Mouse (Mus musculus): ENCODE data around the gene Pik3cb. TPM values are rescaled to one million over a fixed set of nuclear protein-coding genes. Genes with fewer than 3 reads are reported as not detected.

Gene Pik3cb
- polyA plus RNA-seq, 1 experiment = 3.0 TPM

DNA sequence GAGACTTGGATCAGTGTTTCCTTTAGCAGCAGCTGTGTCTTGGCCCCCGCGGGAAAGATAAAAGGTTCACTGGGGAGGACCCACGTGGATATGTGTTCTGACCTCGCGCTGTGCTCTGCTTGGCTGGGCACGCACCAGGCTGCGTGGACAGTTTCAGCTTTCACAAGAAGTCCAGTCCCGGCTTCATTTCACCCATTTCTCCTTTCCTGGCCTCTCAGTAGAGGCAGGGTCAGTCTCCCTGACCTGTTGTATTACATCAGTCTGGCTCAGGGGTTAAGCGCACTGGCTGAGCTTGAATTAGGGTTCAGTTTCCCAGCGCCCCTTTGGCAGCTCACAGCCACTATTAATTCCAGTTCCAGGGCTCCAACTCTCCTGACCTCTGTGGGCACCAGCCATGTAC, 30.8 kb upstream of the Pik3cb start:
- Histone ChIP-seq H3K4me3 (ENCODE audit: control insufficient read depth, low read depth, low read length) (no peak overlapping the region; the same call in 1 of the 2 replicates), H3K36me3 (ENCODE audit: control insufficient read depth, insufficient read depth, low read length) (no peaks in the 10 kb centered on the region)
- no peak for TF ChIP-seq POLR2A (IDR thresholded peaks at IDR 0.05; ENCODE audit: control insufficient read depth, low read depth, low read length)
- no peak for TF ChIP-seq CTCF (IDR thresholded peaks at IDR 0.05; ENCODE audit: control insufficient read depth, insufficient read depth, insufficient replicate concordance, low read depth, low read length)

DNA sequence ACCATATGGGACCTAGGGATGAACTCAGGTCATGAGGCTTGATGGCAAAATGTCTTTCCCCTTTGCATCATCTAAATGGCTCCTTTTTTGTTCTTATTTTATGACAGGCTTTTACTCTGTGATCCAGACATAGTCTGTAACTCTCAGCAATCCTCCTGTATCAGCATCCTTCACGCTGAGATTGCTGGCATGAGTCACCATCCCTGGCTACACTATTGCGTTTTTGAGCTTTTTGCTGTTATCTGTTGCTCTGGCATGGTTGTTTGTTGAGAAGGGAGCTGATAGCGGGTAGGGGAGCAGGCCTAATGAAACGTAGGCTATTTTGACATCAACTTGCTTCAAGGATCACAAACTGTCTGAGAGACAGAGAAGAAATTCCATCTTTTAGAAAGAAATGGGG, 28.6 kb upstream of the Pik3cb start:
- no peaks in the 10 kb centered on the region for H3K27me3 ChIP-seq (ENCODE audit: control insufficient read depth, insufficient read depth, low read length)
- peaks cover 4% of the 10 kb centered on the region for H3K4me1 ChIP-seq (ENCODE audit: control insufficient read depth, insufficient read depth, low read length)
- no peaks in the 10 kb centered on the region for H3K36me3 ChIP-seq (ENCODE audit: control insufficient read depth, insufficient read depth, low read length)
- no peak for TF ChIP-seq POLR2A (IDR thresholded peaks at IDR 0.05; ENCODE audit: control insufficient read depth, low read depth, low read length)
- no peak for TF ChIP-seq CTCF (IDR thresholded peaks at IDR 0.05; ENCODE audit: control insufficient read depth, insufficient read depth, insufficient replicate concordance, low read depth, low read length)
- H3K4me3 ChIP-seq (ENCODE audit: control insufficient read depth, low read depth, low read length) = no peak overlapping the region
- no peak overlapping the region for H3K27ac ChIP-seq (ENCODE audit: control insufficient read depth, insufficient read depth, low read depth, low read length)

More for the DNA sequence above, 30.8 kb upstream of the Pik3cb start:
- H3K27me3 ChIP-seq (ENCODE audit: control insufficient read depth, insufficient read depth, low read length) = no peaks in the 10 kb centered on the region
- peaks cover 4% of the 10 kb centered on the region for H3K4me1 ChIP-seq (ENCODE audit: control insufficient read depth, insufficient read depth, low read length)
- no peak overlapping the region for H3K27ac ChIP-seq (ENCODE audit: control insufficient read depth, insufficient read depth, low read depth, low read length)

DNA sequence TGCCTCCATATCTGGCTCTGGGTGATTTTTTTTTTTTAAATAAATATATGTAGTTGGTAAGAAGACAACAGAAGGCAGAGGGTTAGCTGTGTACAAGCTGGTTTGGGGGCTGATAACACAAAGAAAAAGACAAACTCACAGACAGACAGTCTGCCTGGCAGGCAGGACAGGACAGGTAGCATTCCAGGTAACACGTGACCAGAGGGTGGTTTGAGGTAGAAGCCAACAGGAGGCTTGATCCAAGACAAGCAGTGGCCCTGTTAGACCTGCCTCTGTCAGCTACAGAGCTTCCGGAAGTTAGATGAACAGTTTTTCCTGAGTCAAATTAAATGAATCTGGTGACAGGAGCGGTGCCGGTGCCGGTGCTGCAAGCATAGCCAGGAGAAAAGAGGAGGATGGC, 26.5 kb upstream of the Pik3cb start:
- Histone ChIP-seq H3K4me1 (ENCODE audit: control insufficient read depth, insufficient read depth, low read length) (peaks cover 4% of the 10 kb centered on the region), H3K27me3 (ENCODE audit: control insufficient read depth, insufficient read depth, low read length) (no peaks in the 10 kb centered on the region), H3K4me3 (ENCODE audit: control insufficient read depth, low read depth, low read length) (no peak overlapping the region), H3K27ac (ENCODE audit: control insufficient read depth, insufficient read depth, low read depth, low read length) (no peak overlapping the region), H3K36me3 (ENCODE audit: control insufficient read depth, insufficient read depth, low read length) (no peaks in the 10 kb centered on the region)
- TF ChIP-seq POLR2A (IDR thresholded peaks at IDR 0.05; ENCODE audit: control insufficient read depth, low read depth, low read length) (no peak), CTCF (IDR thresholded peaks at IDR 0.05; ENCODE audit: control insufficient read depth, insufficient read depth, insufficient replicate concordance, low read depth, low read length) (no peak)

- no peak overlapping the region for H3K27ac ChIP-seq (ENCODE audit: control insufficient read depth, insufficient read depth, low read depth, low read length)
- no peaks in the 10 kb centered on the region; the same call in 1 of the 2 replicates for H3K4me1 ChIP-seq (ENCODE audit: control insufficient read depth, insufficient read depth, low read length)
- no peaks in the 10 kb centered on the region for H3K36me3 ChIP-seq (ENCODE audit: control insufficient read depth, insufficient read depth, low read length)
- TF ChIP-seq CTCF (IDR thresholded peaks at IDR 0.05; ENCODE audit: control insufficient read depth, insufficient read depth, insufficient replicate concordance, low read depth, low read length) = no peak
- no peak for TF ChIP-seq POLR2A (IDR thresholded peaks at IDR 0.05; ENCODE audit: control insufficient read depth, low read depth, low read length)
- no peaks in the 10 kb centered on the region for H3K27me3 ChIP-seq (ENCODE audit: control insufficient read depth, insufficient read depth, low read length)
- no peak overlapping the region for H3K4me3 ChIP-seq (ENCODE audit: control insufficient read depth, low read depth, low read length)
These were observed 25.5 kb upstream of the Pik3cb start for GRCm38 (mm10) chr9:99165956-99166355.

DNA sequence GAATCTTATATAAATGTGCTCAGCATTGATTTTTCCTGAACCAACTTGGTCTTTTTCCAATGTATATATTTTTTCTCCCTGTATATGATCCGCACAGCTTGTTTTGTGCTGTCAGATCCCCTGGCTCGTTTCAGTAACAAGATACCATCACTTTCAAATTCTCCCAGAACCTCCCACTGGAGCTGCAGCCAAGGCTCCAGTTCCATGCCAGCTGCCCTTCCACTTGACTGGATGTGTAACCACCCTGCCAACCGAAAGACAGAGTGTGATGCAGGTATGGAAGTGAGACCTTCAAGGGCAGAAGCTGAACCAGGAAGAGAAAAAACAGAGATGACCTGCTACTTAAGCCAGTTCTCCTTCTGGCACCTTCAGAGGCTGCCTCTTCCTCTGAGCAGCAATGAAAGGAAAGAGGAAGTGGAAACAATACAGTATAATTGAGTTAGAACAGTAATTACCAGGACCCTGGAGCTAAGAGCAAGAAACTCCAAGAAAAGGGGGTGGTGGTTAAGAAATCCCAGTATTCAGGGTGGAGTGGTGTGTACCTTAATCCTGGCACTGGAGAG, 24.3 kb upstream of the Pik3cb start:
- Histone ChIP-seq H3K4me1 (ENCODE audit: control insufficient read depth, insufficient read depth, low read length) (no peaks in the 10 kb centered on the region; the same call in 1 of the 2 replicates), H3K27me3 (ENCODE audit: control insufficient read depth, insufficient read depth, low read length) (no peaks in the 10 kb centered on the region), H3K27ac (ENCODE audit: control insufficient read depth, insufficient read depth, low read depth, low read length) (no peak overlapping the region), H3K36me3 (ENCODE audit: control insufficient read depth, insufficient read depth, low read length) (no peaks in the 10 kb centered on the region), H3K4me3 (ENCODE audit: control insufficient read depth, low read depth, low read length) (no peak overlapping the region)
- no peak for TF ChIP-seq CTCF (IDR thresholded peaks at IDR 0.05; ENCODE audit: control insufficient read depth, insufficient read depth, insufficient replicate concordance, low read depth, low read length)
- no peak for TF ChIP-seq POLR2A (IDR thresholded peaks at IDR 0.05; ENCODE audit: control insufficient read depth, low read depth, low read length)

- no peak overlapping the region for H3K4me3 ChIP-seq (ENCODE audit: control insufficient read depth, low read depth, low read length)
- H3K27ac ChIP-seq (ENCODE audit: control insufficient read depth, insufficient read depth, low read depth, low read length) = no peak overlapping the region
- no peaks in the 10 kb centered on the region for H3K36me3 ChIP-seq (ENCODE audit: control insufficient read depth, insufficient read depth, low read length)
- H3K27me3 ChIP-seq (ENCODE audit: control insufficient read depth, insufficient read depth, low read length) = no peaks in the 10 kb centered on the region
- TF ChIP-seq POLR2A (IDR thresholded peaks at IDR 0.05; ENCODE audit: control insufficient read depth, low read depth, low read length) = no peak
- TF ChIP-seq CTCF (IDR thresholded peaks at IDR 0.05; ENCODE audit: control insufficient read depth, insufficient read depth, insufficient replicate concordance, low read depth, low read length) = no peak
- H3K4me1 ChIP-seq (ENCODE audit: control insufficient read depth, insufficient read depth, low read length) = no peaks in the 10 kb centered on the region; the same call in 1 of the 2 replicates
These were observed 23.7 kb upstream of the Pik3cb start for GRCm38 (mm10) chr9:99164148-99164503.

DNA sequence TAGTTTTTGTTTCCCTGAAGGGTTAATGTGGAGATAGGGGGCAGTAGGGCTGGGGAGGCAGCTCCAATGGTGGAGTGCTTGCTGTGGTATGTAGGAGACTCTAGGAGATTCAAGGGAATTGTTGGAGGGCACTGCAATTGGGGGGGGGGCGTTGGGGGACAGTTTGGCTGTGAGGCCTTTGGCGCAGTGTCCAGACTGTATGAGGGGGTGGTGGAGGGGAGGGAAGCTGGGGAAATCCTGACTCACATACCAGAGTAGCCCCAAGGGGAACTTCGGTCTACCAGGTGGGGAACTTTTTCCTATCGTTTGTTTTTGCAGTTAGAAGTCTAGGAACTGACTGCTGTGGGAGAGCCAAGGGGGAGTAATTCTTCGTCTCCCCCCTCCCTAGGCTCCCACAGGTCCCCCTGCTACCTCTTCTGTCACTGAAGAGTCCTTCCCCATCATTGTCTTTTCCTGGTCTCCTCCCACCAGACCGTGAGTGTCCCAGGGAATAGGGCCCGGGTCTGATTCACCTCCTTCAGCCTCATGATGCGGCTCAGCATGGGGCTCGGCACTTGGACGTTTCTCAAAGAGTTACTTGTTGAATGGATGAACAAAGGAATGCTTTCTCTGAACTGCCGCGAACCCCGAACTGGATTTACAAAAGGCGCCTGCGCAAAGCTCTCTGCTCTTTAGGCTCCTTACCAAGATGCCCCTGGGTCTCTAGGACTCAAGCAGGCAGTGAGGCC, 23.2 kb upstream of the Pik3cb start:
- no peak for TF ChIP-seq CTCF (IDR thresholded peaks at IDR 0.05; ENCODE audit: control insufficient read depth, insufficient read depth, insufficient replicate concordance, low read depth, low read length)
- no peak for TF ChIP-seq POLR2A (IDR thresholded peaks at IDR 0.05; ENCODE audit: control insufficient read depth, low read depth, low read length)
- H3K4me1 ChIP-seq (ENCODE audit: control insufficient read depth, insufficient read depth, low read length) = no peaks in the 10 kb centered on the region; the same call in 1 of the 2 replicates
- H3K27me3 ChIP-seq (ENCODE audit: control insufficient read depth, insufficient read depth, low read length) = no peaks in the 10 kb centered on the region
- no peak overlapping the region for H3K4me3 ChIP-seq (ENCODE audit: control insufficient read depth, low read depth, low read length)
- no peaks in the 10 kb centered on the region for H3K36me3 ChIP-seq (ENCODE audit: control insufficient read depth, insufficient read depth, low read length)
- no peak overlapping the region for H3K27ac ChIP-seq (ENCODE audit: control insufficient read depth, insufficient read depth, low read depth, low read length)

Data from testis, adult 2 months (tissue).